Mouse (Mus musculus) lung, adult 2 months (tissue): Measurements from ENCODE around the gene Kdm1a.

Experiments
- CTCF ChIP-seq: fragments of 200-500 bp; IDR thresholded peaks from 2 replicates; pipeline ENCODE4 v1.5.1; 2011; ENCODE audit warnings: mild to moderate bottlenecking, low read length, control low read depth; ENCODE audit not compliant: insufficient read depth
- POLR2A ChIP-seq: fragments of 200-500 bp; IDR thresholded peaks from 2 replicates; pipeline ENCODE4 v1.6.1; 2011; ENCODE audit warnings: low read depth, mild to moderate bottlenecking, control low read depth, low read length, borderline replicate concordance; ENCODE audit errors: extremely low read depth

GRCm38 (mm10) chr4:136598268-136598876 is 4.2 kb downstream of the Kdm1a start:
- TF ChIP-seq CTCF (no peak), POLR2A (no peak)
